Mouse (Mus musculus): Measurements from ENCODE around the gene Vtn. TPM values are rescaled to one million over a fixed set of nuclear protein-coding genes. Genes with fewer than 3 reads are reported as not detected.

The Vtn gene
- polyA plus RNA-seq, 1 experiment: 6.4 TPM

GRCm38 (mm10) chr11:78475289-78475688 lies 23.6 kb upstream of the Vtn start:
- no peak overlapping the region for H3K4me3 ChIP-seq (ENCODE audit: insufficient read depth, low read depth, low read length)
- H3K27ac ChIP-seq (replicated peaks; ENCODE audit: low read depth, low read length): no peak overlapping the region
- no peaks in the 10 kb centered on the region for H3K4me1 ChIP-seq (ENCODE audit: control insufficient read depth, insufficient read depth, insufficient read length, low read length)

- Histone ChIP-seq H3K4me3 (ENCODE audit: insufficient read depth, low read depth, low read length) (no peak overlapping the region), H3K4me1 (ENCODE audit: control insufficient read depth, insufficient read depth, insufficient read length, low read length) (no peaks in the 10 kb centered on the region), H3K27ac (replicated peaks; ENCODE audit: low read depth, low read length) (no peak overlapping the region)
Measured at GRCm38 (mm10) chr11:78483639-78484038, 15.3 kb upstream of the Vtn start.

GRCm38 (mm10) chr11:78488168-78488567 lies 10.7 kb upstream of the Vtn start:
- no peak overlapping the region for H3K27ac ChIP-seq (replicated peaks; ENCODE audit: low read depth, low read length)
- no peak overlapping the region for H3K4me3 ChIP-seq (ENCODE audit: insufficient read depth, low read depth, low read length)
- H3K4me1 ChIP-seq (ENCODE audit: control insufficient read depth, insufficient read depth, insufficient read length, low read length): no peaks in the 10 kb centered on the region

- peak overlapping the region; percentile 11; the same call in 1 of the 2 replicates for H3K4me3 ChIP-seq (ENCODE audit: insufficient read depth, low read depth, low read length)
- no peak overlapping the region for H3K27ac ChIP-seq (replicated peaks; ENCODE audit: low read depth, low read length)
Measured at GRCm38 (mm10) chr11:78490781-78491241, 8.1 kb upstream of the Vtn start.

GRCm38 (mm10) chr11:78495904-78496303 lies 3.0 kb upstream of the Vtn start:
- Histone ChIP-seq H3K4me3 (ENCODE audit: insufficient read depth, low read depth, low read length) (no peak overlapping the region), H3K27ac (replicated peaks; ENCODE audit: low read depth, low read length) (no peak overlapping the region), H3K4me1 (ENCODE audit: control insufficient read depth, insufficient read depth, insufficient read length, low read length) (no peaks in the 10 kb centered on the region)

More at GRCm38 (mm10) chr11:78490781-78491241, 8.1 kb upstream of the Vtn start:
- no peaks in the 10 kb centered on the region for H3K4me1 ChIP-seq (ENCODE audit: control insufficient read depth, insufficient read depth, insufficient read length, low read length)

GRCm38 (mm10) chr11:78497071-78497541 lies 1.8 kb upstream of the Vtn start:
- H3K4me3 ChIP-seq (ENCODE audit: insufficient read depth, low read depth, low read length): peak overlapping the region; percentile 44
- no peaks in the 10 kb centered on the region for H3K4me1 ChIP-seq (ENCODE audit: control insufficient read depth, insufficient read depth, insufficient read length, low read length)
- no peak overlapping the region for H3K27ac ChIP-seq (replicated peaks; ENCODE audit: low read depth, low read length)

GRCm38 (mm10) chr11:78497544-78498522 lies 1.1 kb upstream of the Vtn start, which contains the start of gene Sarm1:
Sarm1 (minus strand) TSS chr11:78497754.
- H3K27ac ChIP-seq (replicated peaks; ENCODE audit: low read depth, low read length): no peak within 1 kb of the TSS

GRCm38 (mm10) chr11:78499543-78499942 lies 652 bp downstream of the Vtn start:
- no peak overlapping the region for H3K27ac ChIP-seq (replicated peaks; ENCODE audit: low read depth, low read length)
- H3K4me1 ChIP-seq (ENCODE audit: control insufficient read depth, insufficient read depth, insufficient read length, low read length): no peaks in the 10 kb centered on the region
- peak overlapping the region; percentile 32 for H3K4me3 ChIP-seq (ENCODE audit: insufficient read depth, low read depth, low read length)

More at GRCm38 (mm10) chr11:78497544-78498522, 1.1 kb upstream of the Vtn start, which contains the start of gene Sarm1:
- H3K4me3 ChIP-seq (ENCODE audit: insufficient read depth, low read depth, low read length): peak within 1 kb of the TSS; percentile 61
- no peaks in the 10 kb centered on the region for H3K4me1 ChIP-seq (ENCODE audit: control insufficient read depth, insufficient read depth, insufficient read length, low read length)

- Histone ChIP-seq H3K27ac (replicated peaks; ENCODE audit: low read depth, low read length) (no peak overlapping the region), H3K4me1 (ENCODE audit: control insufficient read depth, insufficient read depth, insufficient read length, low read length) (no peaks in the 10 kb centered on the region), H3K4me3 (ENCODE audit: insufficient read depth, low read depth, low read length) (no peak overlapping the region)
Measured at GRCm38 (mm10) chr11:78500623-78501202, 1.8 kb downstream of the Vtn start.

- Histone ChIP-seq H3K4me1 (ENCODE audit: control insufficient read depth, insufficient read depth, insufficient read length, low read length) (no peaks in the 10 kb centered on the region), H3K27ac (replicated peaks; ENCODE audit: low read depth, low read length) (no peak overlapping the region), H3K4me3 (ENCODE audit: insufficient read depth, low read depth, low read length) (no peak overlapping the region)
Measured at GRCm38 (mm10) chr11:78501529-78501928, 2.6 kb downstream of the Vtn start.

GRCm38 (mm10) chr11:78502909-78503650 lies 4.2 kb downstream of the Vtn start, which contains the start of gene Sebox:
Sebox (plus strand) TSS chr11:78503447.
- no peaks in the 10 kb centered on the region for H3K4me1 ChIP-seq (ENCODE audit: control insufficient read depth, insufficient read depth, insufficient read length, low read length)

GRCm38 (mm10) chr11:78505430-78505829 lies 6.5 kb downstream of the Vtn start:
- Histone ChIP-seq H3K27ac (replicated peaks; ENCODE audit: low read depth, low read length) (no peak overlapping the region), H3K4me3 (ENCODE audit: insufficient read depth, low read depth, low read length) (no peak overlapping the region), H3K4me1 (ENCODE audit: control insufficient read depth, insufficient read depth, insufficient read length, low read length) (no peaks in the 10 kb centered on the region)

More at GRCm38 (mm10) chr11:78502909-78503650, 4.2 kb downstream of the Vtn start, which contains the start of gene Sebox:
- no peak within 1 kb of the TSS for H3K27ac ChIP-seq (replicated peaks; ENCODE audit: low read depth, low read length)
- H3K4me3 ChIP-seq (ENCODE audit: insufficient read depth, low read depth, low read length): no peak within 1 kb of the TSS

GRCm38 (mm10) chr11:78509148-78509547 lies 10.3 kb downstream of the Vtn start:
- Histone ChIP-seq H3K4me1 (ENCODE audit: control insufficient read depth, insufficient read depth, insufficient read length, low read length) (no peaks in the 10 kb centered on the region), H3K27ac (replicated peaks; ENCODE audit: low read depth, low read length) (no peak overlapping the region), H3K4me3 (ENCODE audit: insufficient read depth, low read depth, low read length) (no peak overlapping the region)

GRCm38 (mm10) chr11:78512025-78512957 lies 13.4 kb downstream of the Vtn start, which contains the start of the genes Tmem199 and Poldip2:
Tmem199 (minus strand) TSS chr11:78512172.
Poldip2 (plus strand) TSS chr11:78512193.
- Histone ChIP-seq H3K27ac (replicated peaks; ENCODE audit: low read depth, low read length) (peak within 1 kb of the TSS; percentile 86), H3K4me1 (ENCODE audit: control insufficient read depth, insufficient read depth, insufficient read length, low read length) (no peaks in the 10 kb centered on the region), H3K4me3 (ENCODE audit: insufficient read depth, low read depth, low read length) (peak within 1 kb of the TSS; percentile 99)
